Mouse (Mus musculus): ENCODE results near the gene Mad1l1.

Mad1l1 gene

DNA sequence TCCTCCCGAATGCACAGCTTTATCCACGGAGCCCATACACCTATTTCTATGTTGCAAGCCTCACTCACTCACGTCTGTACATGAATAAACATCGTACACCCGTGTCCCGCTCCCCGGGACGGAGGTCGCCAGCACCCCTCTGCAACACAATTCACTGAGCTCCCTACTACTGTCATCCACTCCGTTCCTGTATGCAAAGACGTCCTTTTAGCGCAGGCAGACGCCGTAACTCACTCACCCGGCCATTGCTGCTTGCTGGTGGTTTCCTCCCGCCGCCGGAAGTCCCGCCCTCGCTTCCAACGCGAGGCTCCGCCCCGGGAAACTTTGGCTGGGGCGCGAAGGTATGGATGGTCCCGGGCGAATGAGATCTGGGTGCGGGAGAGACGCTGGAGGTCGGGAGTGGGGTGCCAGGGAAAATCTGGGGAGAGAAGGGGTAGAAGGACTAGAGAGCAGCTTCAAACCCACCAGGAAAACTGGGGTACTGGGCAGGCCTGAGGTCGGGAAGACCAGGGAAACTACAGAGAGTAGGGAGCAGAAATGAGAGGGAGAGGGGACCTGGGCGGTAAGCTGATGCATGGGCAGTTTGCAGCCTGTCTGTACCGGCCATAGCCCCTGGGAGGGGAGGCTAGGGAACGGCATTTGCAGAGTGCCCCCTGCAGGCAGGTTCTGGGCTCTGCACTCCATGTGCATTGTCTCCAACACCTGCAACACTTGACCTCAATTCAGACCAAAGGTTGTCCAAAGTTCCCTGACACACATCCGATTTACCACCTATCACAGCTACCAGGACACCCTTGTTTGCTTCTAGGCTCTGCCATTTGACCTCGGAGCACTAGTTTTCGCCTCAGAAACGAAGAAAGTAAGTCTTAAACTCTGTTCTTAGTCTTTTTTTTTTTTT, 10.5 kb upstream of the Mad1l1 start, which contains the start of gene Mrm2:
Mrm2 (minus strand) TSS at position 284 of the 898 bp plus-strand sequence.
- DNase-seq (ENCODE audit: low read depth, low spot score), result peak; percentile 90

DNA sequence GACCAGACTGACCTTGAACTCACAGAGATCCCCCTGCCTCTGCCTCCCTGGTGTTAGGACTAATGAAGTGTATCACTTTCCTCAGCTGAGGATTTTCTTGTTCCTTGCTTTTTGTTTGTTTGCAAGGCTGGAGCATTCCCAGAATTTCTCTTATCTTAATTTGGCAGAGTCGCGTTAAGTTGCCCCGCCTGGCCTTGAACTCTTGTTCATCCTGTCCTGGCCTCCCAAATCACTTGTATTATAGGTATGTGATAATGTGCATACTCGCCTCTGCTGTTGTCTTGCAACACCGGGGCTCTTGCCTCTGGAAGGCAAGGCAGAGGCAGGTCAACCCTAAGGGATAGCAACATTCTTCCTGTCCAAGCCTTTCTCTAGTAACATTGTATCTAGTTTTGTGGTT, 2.7 kb upstream of the Mad1l1 start:
- DNase-seq (ENCODE audit: low read depth, low spot score), result no peak

DNA sequence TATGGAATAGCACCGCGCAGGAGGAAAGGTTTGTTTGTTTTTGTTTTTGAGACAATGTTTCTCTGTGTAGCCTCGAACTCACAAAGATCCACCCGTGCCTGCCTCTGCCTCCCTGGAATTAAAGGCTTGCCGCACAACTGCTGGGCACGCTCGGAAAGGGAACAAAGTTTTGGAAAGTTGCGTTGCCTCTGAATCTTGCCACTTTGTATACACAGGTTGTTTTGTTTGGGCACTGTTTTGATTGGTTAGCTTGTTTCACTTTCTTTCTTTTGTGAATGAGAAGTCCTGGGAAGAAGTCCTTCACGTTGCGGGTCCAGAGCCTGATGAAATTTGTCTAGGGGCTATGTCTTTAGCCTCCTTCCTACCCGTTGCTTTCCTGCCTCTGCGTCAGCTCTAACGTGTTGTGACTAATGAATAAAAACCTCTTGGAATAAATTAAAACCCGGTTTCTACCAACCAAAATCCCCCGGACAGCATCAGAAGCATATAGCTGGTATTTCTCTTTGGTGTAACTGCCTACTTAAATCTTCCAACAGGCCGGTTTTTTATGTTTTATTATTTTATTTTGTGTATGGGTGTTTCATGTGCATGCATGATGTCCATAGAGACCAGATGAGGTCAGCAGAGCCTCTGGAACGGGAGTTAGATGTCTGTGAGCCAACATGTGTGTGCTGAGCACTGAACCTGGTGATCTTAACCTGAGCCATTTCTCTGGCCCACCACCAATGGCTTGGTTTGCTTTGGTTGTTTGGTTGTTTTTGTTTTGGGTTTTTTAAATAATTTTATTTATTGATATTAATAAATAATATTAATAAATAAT, 614 bp upstream of the Mad1l1 start:
- DNase-seq (ENCODE audit: low read depth, low spot score), result no peak

DNA sequence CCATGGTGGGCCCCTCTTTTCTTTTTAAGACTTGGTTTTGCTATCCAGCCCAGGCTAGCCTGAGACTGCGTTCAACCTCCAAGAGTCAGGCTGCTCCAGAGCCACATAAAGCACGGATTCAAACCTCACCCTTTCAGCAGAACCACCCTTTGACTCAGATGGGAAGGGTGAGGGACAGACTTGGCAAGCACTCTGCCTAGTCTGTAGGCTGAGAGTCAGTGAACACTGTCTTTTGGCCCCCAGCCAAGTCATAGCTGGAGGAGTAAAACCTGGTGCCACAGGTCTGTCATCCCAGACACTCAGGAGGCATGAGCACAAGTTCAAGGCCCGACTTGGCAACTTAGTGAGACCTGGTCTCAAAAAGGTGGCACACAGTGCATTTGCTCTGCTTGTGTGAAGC, 4.6 kb downstream of the Mad1l1 start:
- DNase-seq (ENCODE audit: low read depth, low spot score), result no peak

DNA sequence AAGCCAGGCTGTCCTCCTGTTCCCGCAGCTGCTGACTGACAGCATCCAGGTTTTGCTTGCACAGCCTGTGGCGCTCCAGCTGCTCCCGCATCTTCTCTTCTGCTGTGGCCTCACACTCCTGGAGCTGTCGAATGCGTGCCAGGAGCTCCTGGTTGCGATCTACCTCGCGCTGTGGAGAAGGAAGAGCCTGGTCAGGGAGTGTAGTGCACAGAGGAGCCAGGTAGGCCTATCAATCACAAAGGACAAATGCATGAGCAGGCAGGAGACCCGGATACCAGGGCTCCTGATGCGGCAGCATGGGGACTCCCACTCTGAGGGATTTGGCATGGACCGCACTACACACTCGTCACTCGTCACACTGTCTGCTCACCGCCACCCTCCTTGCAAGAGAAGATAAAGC, 13.8 kb downstream of the Mad1l1 start:
- DNase-seq (ENCODE audit: low read depth, low spot score), result no peak

DNA sequence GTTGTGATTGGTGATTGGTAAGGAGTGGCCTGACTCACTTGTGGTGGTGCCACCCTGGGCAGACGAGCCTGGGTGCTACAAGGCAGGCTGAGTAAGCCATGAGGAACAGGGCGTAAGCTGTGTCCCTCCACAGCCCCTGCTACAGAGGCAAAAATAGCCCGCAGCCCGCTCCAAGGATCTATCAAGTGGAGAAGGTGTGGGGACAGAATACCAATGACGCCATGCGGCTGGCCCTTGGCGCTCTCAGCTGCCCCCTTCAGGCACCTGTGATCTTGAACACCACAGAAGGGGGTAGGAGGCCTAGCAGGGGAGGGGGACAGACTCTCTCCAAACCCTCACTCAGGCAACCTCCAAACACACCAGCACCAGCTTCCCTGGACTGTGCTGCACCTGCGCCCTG, 15.3 kb downstream of the Mad1l1 start:
- no peak for DNase-seq (ENCODE audit: low read depth, low spot score)

DNA sequence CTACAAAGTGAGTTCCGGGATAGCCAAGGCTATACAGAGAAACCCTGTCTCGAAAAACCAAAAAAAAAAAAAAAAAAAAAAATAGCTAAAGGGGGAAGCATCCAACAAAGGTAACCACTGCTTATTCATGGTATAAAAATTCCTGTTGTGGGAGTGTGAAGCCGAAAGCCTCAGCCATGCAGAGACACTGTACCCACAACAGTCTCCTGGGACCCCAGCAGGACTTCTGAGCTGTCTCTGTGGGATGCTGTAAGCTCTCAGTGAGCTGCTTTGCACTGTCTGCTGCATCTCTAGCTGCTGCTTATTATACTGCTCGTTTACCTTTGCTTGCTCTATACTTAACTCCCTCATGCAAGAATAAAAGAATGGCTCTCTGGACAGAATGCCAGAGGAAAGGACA, 23.1 kb downstream of the Mad1l1 start:
- DNase-seq (ENCODE audit: low read depth, low spot score), result no peak

DNA sequence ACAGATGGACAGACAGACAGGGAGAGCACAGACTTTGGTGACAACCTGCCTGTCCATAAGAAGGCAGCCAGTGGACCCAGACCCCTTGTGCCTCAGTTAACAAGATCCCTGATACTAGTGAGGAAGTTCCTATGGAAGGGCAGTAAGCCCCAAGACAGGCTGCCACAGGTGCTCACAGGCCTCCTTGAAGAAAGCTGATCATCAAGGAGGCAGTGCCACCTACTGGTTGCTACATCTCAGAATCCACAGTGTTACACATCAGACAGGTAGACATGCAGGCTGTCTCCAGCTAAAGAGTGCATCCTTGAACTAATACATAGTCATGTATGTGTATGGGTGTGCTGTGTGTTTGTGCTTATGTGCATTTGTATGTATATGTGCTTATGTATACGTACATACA, 29.2 kb downstream of the Mad1l1 start:
- peak; percentile 70 for DNase-seq (ENCODE audit: low read depth, low spot score)

DNA sequence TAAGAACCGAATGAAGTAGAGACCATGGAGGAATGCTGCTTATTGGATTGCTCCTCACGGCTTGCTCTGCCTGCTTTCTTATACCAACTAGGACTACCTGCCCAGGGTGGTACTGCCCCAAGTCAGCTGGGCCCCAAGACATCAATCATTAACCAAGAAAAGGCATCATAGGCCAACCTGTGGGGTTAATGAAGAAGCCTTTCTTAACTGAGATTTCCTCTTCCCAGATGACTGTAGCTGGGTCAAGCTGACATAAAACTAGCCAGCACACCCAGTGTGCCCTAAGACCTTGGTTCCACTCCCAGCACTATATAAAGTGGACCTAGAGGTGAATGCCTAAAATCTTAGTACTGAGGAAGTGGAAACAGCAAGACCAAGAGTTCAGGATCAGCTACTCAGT, 32.2 kb downstream of the Mad1l1 start:
- DNase-seq (ENCODE audit: low read depth, low spot score), result no peak

DNA sequence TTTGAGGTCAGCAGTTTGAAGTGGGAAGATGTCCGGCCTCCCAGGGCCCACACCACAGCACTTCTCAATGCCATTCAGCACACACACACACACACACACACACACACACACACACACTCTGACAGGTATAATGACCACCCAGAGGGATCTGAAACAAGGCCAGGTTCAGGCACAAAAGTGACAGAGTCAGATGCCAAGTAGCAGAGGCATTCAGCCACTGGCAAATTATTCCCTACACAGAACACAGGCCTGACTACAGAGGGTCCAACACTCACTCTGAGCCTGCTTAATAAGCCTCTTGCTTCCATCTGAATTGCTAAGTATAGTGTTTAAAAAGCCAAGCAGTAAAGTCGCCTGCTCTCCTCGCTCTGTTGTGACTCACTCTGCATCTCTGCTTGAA, 33.1 kb downstream of the Mad1l1 start:
- DNase-seq (ENCODE audit: low read depth, low spot score), result no peak

DNA sequence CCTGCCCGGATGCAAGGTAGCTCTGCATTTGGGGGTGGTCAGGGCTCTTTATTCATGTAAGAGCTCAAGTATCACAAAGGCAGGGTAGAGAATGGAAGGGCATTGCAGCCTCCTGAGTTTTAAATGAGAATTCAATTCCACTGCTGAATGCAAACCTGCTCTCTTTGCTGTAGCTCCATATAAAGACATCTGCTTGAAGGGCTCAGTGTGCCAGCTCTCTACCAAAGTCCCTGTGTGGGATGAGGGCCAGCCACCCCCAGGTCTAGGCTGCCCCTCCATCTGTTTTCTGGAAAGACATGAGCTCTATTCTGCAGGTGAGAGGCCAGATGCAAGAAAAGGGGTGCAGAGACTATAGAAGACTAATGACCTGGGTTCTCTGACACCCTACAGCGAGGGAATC, 36.6 kb downstream of the Mad1l1 start:
- DNase-seq (ENCODE audit: low read depth, low spot score), result no peak

DNA sequence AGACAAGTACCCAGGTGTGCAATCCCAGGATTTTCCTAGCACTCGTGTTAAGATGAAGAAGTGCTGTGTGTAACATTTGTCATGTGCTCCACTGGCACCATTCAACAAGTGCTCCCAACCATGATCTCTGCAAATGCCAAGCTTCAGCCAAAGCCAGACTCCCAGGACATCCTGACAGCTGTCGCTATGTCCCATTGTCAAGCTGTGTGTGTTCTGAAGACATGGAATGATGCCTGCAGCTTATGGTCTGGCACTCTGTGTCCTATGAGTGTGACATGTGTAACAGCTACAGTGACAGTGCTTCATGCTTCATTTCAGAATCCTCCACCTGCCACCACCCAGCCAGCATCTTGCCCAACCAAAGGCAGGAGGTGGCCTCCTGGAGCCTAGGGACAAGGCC, 37.3 kb downstream of the Mad1l1 start:
- no peak for DNase-seq (ENCODE audit: low read depth, low spot score)

DNA sequence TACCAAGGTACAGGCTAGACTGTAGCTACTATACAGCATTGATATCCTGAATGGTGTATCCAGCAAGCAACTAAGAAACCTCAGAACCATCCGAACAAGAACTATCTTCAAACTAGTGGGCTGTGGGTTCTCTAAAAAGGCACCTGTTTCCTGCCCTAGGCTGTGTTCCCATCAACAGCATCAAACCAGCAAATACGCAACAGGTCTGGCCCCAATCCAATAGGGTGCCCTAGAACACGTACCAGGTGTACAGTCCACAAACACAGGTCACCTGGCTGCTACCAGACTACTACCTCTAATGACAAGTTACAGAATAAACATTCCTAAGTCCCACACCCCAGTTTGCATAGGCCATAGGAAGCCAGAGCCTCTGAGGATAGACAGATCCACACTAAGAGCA, 38.5 kb downstream of the Mad1l1 start:
- no peak for DNase-seq (ENCODE audit: low read depth, low spot score)

DNA sequence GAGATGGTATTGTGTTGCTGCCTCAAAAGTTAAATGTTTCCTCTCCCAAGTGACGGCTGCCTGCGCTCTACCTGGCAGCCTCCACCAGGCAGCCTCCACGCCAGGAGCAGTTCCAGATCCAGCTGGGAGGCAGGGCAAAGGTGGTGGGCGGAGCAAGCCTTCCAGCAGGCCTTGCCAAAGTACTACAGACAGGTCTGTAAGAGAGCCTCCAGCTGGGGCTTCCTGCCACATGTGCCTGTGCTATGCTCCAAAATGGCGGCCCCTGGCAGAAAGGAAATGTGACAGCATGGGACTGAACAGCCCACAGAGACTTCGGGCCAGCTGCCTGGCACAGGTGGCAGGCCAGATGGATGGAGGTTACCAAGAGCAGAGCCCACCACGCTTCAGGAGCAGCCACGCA, 39.0 kb downstream of the Mad1l1 start:
- no peak for DNase-seq (ENCODE audit: low read depth, low spot score)

DNA sequence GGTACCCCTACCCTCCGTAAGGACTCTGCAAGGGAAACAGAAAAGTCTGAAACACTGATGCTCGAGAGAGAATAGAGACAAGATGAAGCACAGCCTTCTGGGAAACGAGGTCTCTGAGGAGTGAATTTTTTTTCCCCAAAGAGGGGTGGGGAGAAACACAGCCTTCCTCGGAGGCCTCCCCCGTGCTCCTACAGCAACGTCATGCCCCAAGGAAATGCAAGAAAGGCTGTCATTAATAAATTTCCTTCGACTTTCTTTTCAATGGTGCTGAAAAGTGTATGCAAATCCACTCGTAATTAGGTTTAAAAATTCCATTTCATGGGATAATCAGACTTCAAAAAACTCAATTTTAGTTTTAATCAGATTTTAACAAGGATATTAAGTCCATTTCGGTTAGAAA, 41.1 kb downstream of the Mad1l1 start:
- DNase-seq (ENCODE audit: low read depth, low spot score), result no peak

DNA sequence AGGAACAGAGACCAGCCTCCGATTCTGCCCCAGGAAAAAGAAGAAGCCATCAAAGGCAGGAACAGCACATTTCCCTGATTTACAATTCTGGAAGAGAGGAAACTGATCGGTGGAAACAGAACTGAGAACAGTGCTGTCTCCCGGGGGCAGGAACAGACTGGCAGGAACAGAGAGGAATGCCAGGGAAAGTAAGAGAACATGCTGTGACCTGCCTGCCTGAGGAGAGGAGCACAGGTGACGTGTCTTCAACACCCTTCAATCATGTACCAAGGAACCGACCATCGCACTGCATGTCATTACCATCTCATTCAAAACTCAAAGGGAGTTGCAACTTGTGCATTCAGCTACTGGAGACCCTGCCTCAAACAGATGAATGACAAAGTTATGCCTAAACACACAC, 44.6 kb downstream of the Mad1l1 start:
- DNase-seq (ENCODE audit: low read depth, low spot score), result no peak

DNA sequence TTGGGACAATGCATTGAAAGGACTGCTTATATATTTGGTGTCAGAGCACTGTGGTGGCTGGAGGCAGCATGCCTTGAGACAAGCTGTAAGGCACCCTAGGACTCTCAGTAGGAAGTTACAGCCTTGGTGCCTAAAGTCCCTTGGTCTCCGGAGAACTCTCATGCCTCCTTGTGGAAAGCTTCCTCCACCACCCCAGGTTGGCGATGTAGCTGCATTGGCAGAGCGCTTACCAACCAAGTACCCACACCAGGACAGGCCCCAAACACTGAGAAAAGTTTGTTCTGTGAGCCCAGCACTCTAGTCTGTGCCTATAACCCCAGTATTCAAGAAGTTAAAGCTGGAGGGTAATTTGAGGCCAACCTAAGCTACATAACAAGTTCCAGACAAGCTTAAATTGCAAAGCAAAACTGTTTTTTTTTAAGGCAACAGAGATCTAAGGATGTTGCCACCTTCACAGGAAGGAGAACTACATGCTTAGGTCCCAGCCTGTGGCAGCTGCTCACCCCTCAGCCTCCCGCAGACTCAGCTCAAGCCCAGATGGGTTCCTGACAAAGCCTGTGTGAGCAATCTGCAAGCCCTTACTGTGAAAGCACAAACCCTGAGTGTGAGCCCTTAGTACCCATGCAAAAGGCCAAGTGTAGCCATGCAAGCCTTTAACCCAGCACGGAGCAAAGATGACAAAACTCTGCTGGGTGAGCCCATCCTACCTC, 50.2 kb downstream of the Mad1l1 start:
- DNase-seq (ENCODE audit: low read depth, low spot score), result no peak

DNA sequence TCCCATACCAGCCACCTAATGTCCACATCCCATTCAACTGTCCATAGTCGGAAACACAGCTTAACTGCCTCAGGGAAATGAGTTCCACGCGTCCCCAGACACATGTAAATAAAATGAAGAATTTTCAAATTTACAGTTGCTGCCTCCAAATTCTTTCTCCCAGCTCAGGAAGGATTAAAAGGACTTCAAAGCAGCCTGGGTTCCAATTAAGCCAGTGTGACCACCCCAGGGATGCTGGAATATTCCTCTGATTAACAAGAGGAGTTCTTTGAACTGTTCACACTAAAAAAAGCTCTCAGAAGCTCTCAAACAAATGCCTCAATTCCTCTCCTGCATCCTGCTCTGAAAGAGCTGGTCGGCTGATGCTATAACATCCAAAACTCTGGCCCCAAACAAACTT, 53.0 kb downstream of the Mad1l1 start:
- DNase-seq (ENCODE audit: low read depth, low spot score), result no peak

DNA sequence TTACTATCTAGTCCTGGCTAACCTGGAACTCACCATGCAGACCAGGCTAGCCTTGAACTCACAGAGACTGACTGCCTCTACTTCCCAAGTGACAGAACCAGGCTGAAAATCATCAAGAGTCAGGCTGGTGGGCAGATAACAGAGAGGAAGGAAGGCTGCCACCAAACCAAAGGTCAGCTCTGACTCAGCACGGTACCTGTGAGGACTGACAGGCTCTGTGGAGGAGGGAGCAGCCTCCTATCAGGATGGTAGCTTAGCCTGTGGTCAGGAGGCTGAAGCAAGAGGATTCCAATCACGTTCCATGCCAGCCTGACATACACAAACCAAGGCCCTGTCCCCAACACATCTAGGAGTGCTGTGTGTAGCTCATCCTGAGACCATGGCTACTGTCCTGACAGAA, 54.3 kb downstream of the Mad1l1 start:
- no peak for DNase-seq (ENCODE audit: low read depth, low spot score)

DNA sequence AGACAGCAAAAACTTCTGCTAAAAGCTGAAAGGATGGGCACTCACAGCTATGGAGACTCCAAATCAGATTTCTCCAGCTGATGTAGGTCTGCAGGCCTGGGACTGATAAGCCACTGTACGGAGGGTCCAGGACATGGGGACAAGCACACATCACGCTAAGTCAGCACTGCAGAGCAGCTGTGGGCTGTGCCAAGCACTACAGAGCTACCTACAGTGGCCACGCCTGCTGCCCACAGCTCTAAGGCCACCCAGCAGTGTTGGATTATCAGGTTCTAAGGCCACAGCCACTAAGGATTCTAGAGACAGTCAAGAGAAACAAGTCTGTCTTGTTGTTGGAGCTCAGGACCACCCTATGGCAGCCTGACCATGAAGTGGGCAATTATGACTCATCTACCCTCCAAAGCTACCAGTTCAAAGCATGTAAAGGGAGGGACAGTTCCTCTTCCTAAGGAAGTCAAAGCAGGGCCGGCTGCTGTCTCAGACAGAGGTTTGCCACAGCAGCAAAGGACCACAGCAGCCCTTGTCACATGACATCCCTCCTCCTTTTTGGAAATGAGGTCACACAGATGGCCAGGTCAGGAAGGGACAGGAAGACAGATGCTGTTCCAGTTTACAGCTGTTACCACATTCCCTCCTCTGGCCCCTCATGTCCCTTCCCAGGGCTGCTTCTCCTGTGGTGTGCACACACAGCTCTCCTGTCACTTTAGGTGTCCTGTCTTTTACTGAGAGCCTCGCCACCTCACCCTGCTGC, 56.4 kb downstream of the Mad1l1 start:
- DNase-seq (ENCODE audit: low read depth, low spot score), result no peak
